In the genomic region with DNA sequence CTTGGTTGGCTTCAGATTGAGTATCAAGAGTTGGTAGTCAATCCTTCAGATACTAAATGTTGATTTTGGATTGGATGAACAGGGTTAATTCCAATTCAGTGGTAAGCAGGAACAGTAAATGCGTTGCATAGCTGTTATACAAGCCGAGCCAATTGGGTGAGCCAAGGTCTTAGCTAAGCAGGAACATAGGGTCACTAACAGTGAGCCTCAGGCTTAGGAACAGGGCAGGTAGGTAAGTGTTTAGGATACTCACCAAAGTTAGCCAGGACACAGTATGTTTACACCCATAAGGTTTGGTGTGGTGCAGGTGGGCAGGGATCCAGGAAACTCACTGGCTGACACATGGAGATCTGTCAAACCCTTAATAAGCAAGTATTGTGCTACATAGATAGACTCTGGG, we compare ENCODE assay signal across 16 mouse cellular contexts.
"Had no signal": no experiment of that assay in that cellular context is flagged by ENCODE, and none has a peak within 500 bp of the region (broad histone marks: within the 10 kb centered on the region; RNA-seq: fewer than 3 reads in every experiment).

No protein-coding gene starts in this region.

- H3K36me3 ChIP-seq: neural tube, embryonic 13.5 days had no signal

- H3K27me3 ChIP-seq: limb, embryonic 13.5 days; liver, embryonic 15.5 days; megakaryocyte, embryonic 14.5 days; midbrain, embryonic 12.5 days; neural tube, embryonic 13.5 days; stomach, embryonic 15.5 days had no signal

- H3K4me3 ChIP-seq: limb, embryonic 13.5 days; liver, embryonic 15.5 days; megakaryocyte, embryonic 14.5 days; midbrain, embryonic 12.5 days; neural tube, embryonic 13.5 days; stomach, embryonic 15.5 days had no signal

- H3K4me1 ChIP-seq: limb, embryonic 13.5 days; midbrain, embryonic 12.5 days; neural tube, embryonic 13.5 days; stomach, embryonic 15.5 days had no signal

- ATAC-seq: intestine, embryonic 16.5 days; midbrain, embryonic 16.5 days had no signal

- H3K9ac ChIP-seq: limb, embryonic 13.5 days; liver, embryonic 15.5 days; lung, embryonic 14.5 days; midbrain, embryonic 12.5 days; neural tube, embryonic 13.5 days; stomach, embryonic 15.5 days had no signal

- DNase-seq: left cerebral cortex, postnatal 4 days; lung, embryonic 14.5 days; lung, postnatal 10 days; lung, postnatal 4 days; retina, postnatal 1 day; thymus, adult 2 months; thymus, postnatal 25 days had no signal

- H3K9me3 ChIP-seq: limb, embryonic 13.5 days; liver, embryonic 15.5 days; megakaryocyte, embryonic 14.5 days; midbrain, embryonic 12.5 days; neural tube, embryonic 13.5 days; stomach, embryonic 15.5 days had no signal

- H3K27ac ChIP-seq: limb, embryonic 13.5 days; liver, embryonic 15.5 days; midbrain, embryonic 12.5 days; neural tube, embryonic 13.5 days; stomach, embryonic 15.5 days had no signal

- H3K4me2 ChIP-seq: limb, embryonic 13.5 days; liver, embryonic 11.5 days; liver, embryonic 15.5 days; lung, embryonic 14.5 days; midbrain, embryonic 12.5 days; neural tube, embryonic 13.5 days; stomach, embryonic 15.5 days had no signal
